12 mouse cellular contexts compared by ENCODE assay signal in genomic region chr9:36898560-36898959, GRCm38 (mm10).
DNase-seq lines count a peak whose midpoint lies in the region; ATAC-seq and TF ChIP-seq lines count a peak whose summit lies in the region.
"Had no signal": no experiment of that assay in that cellular context is flagged by ENCODE, and none has a peak within 500 bp of the region (broad histone marks: within the 10 kb centered on the region; RNA-seq: fewer than 3 reads in every experiment).

No protein-coding gene starts in this region.

- H3K4me1 ChIP-seq in heart, postnatal 0 days (ENCODE audit: control insufficient read depth, insufficient read depth) = peaks cover 16% of the 10 kb centered on the region
- no peaks in the 10 kb centered on the region for H3K4me1 ChIP-seq in hindbrain, embryonic 13.5 days (replicated peaks)
- H3K4me1 ChIP-seq: hindbrain, embryonic 15.5 days; liver, embryonic 13.5 days had no signal

- intact Hi-C loops in gastrocnemius, adult 2 months (cut with DNase I) = loop anchor here (5.0 kb wide), 3 partner anchors 49 to 429 kb away; partner anchors contain the start of gene Pknox2

- H3K9ac ChIP-seq in heart, postnatal 0 days (replicated peaks; ENCODE audit: low read depth, low read length) = no peak overlapping the region
- H3K9ac ChIP-seq in hindbrain, embryonic 13.5 days = no peak overlapping the region
- H3K9ac ChIP-seq: hindbrain, embryonic 15.5 days; liver, embryonic 13.5 days had no signal

- no peak for TF ChIP-seq EP300 in heart, postnatal 0 days (IDR thresholded peaks at IDR 0.05; ENCODE audit: low read depth)

- 0 out of 2 replicates have a peak, but pooled peaks cover 3% of the 10 kb centered on the region for H3K36me3 ChIP-seq in heart, postnatal 0 days (replicated peaks; ENCODE audit: control insufficient read depth, insufficient read depth, low read length)
- H3K36me3 ChIP-seq in hindbrain, embryonic 13.5 days = peaks cover 21% of the 10 kb centered on the region
- H3K36me3 ChIP-seq: liver, embryonic 13.5 days had no signal

- peak; percentile 49 for DNase-seq in right cerebral cortex, adult 18-20 months
- no peak for DNase-seq in right cerebral cortex, postnatal 4 days
- peak; percentile 89 for DNase-seq in gastrocnemius, adult 2 months
- peak; percentile 76 for DNase-seq in heart, postnatal 0 days (ENCODE audit: low spot score)
- DNase-seq in skeletal muscle tissue, adult 2 months (ENCODE audit: low read depth, low spot score) = peak; percentile 94
- DNase-seq in ovary, postnatal 10 days (ENCODE audit: low spot score) = no peak
- DNase-seq: embryo, embryonic 11 days; kidney, adult 8-10 months; liver, embryonic 13.5 days had no signal

- WGBS in heart, postnatal 0 days = 42% methylated on average over 3 of the region's 3 CpGs
- 100% methylated on average over 3 of the region's 3 CpGs for WGBS in hindbrain, embryonic 13.5 days

- H3K4me2 ChIP-seq in heart, postnatal 0 days (ENCODE audit: low read depth, low read length) = no peak overlapping the region
- no peak overlapping the region for H3K4me2 ChIP-seq in hindbrain, embryonic 13.5 days
- H3K4me2 ChIP-seq: hindbrain, embryonic 15.5 days; liver, embryonic 13.5 days had no signal

- ATAC-seq in heart, postnatal 0 days (ENCODE audit: insufficient read depth, low read depth) = peak; percentile 85
- ATAC-seq in hindbrain, embryonic 13.5 days (ENCODE audit: low FRiP score) = no peak

- peak overlapping the region; percentile 90 for H3K27ac ChIP-seq in gastrocnemius, adult 2 months
- peak overlapping the region; percentile 76 for H3K27ac ChIP-seq in heart, postnatal 0 days (ENCODE audit: low read depth)
- no peak overlapping the region for H3K27ac ChIP-seq in hindbrain, embryonic 13.5 days
- H3K27ac ChIP-seq: hindbrain, embryonic 15.5 days; layer of hippocampus, adult 2 months; liver, embryonic 13.5 days had no signal

- no peaks in the 10 kb centered on the region for H3K9me3 ChIP-seq in heart, postnatal 0 days (replicated peaks; ENCODE audit: control insufficient read depth, low read length)
- H3K9me3 ChIP-seq in hindbrain, embryonic 13.5 days = no peaks in the 10 kb centered on the region
- H3K9me3 ChIP-seq: hindbrain, embryonic 15.5 days; liver, embryonic 13.5 days had no signal

- no peaks in the 10 kb centered on the region for H3K27me3 ChIP-seq in heart, postnatal 0 days (ENCODE audit: control insufficient read depth, insufficient read depth, low read length)
- no peaks in the 10 kb centered on the region for H3K27me3 ChIP-seq in hindbrain, embryonic 13.5 days
- H3K27me3 ChIP-seq: hindbrain, embryonic 15.5 days; liver, embryonic 13.5 days had no signal

- no peak for TF ChIP-seq CTCF in gastrocnemius, adult 2 months (IDR thresholded peaks at IDR 0.05)
- no peak for TF ChIP-seq CTCF in heart, postnatal 0 days (IDR thresholded peaks at IDR 0.05; ENCODE audit: low read depth)

- no peak overlapping the region for H3K4me3 ChIP-seq in gastrocnemius, adult 2 months
- H3K4me3 ChIP-seq in heart, postnatal 0 days (ENCODE audit: low read depth, low read length) = no peak overlapping the region
- H3K4me3 ChIP-seq in hindbrain, embryonic 13.5 days = no peak overlapping the region
- H3K4me3 ChIP-seq: hindbrain, embryonic 15.5 days; layer of hippocampus, adult 2 months; liver, embryonic 13.5 days had no signal

Comparison
In these comparisons a context has a peak if more than half of its experiments do, and no peak if none do; other contexts are left out.
1. DNase-seq: peak in right cerebral cortex, adult 18-20 months (single experiment), gastrocnemius, adult 2 months (single experiment), heart, postnatal 0 days (single experiment) and skeletal muscle tissue, adult 2 months (single experiment); none in right cerebral cortex, postnatal 4 days (single experiment) and ovary, postnatal 10 days (single experiment).